10 mouse cellular contexts compared by ENCODE assay signal in genomic region chr2:10701459-10701858, GRCm38 (mm10).
DNase-seq lines count a peak whose midpoint lies in the region; ATAC-seq and TF ChIP-seq lines count a peak whose summit lies in the region.
"Had no signal": no experiment of that assay in that cellular context is flagged by ENCODE, and none has a peak within 500 bp of the region (broad histone marks: within the 10 kb centered on the region; RNA-seq: fewer than 3 reads in every experiment).

No protein-coding gene starts in this region.

- no peak overlapping the region for H3K9ac ChIP-seq in hindbrain, postnatal 0 days (replicated peaks; ENCODE audit: low read length)
- no peak overlapping the region for H3K9ac ChIP-seq in hindbrain, embryonic 14.5 days
- no peak overlapping the region for H3K9ac ChIP-seq in ES-Bruce4 (ENCODE audit: low read depth, poor library complexity, severe bottlenecking)
- H3K9ac ChIP-seq: embryonic facial prominence, embryonic 12.5 days; limb, embryonic 13.5 days had no signal

- peak; percentile 46; the same call in 1 of the 2 replicates for TF ChIP-seq EP300 in ES-Bruce4 (IDR thresholded peaks at IDR 0.05; ENCODE audit: insufficient read depth, low read depth, low read length)

- no peak overlapping the region for H3K4me2 ChIP-seq in hindbrain, postnatal 0 days (ENCODE audit: low read depth, low read length)
- H3K4me2 ChIP-seq in hindbrain, embryonic 14.5 days (replicated peaks) = no peak overlapping the region
- H3K4me2 ChIP-seq: embryonic facial prominence, embryonic 12.5 days; limb, embryonic 13.5 days had no signal

- no peaks in the 10 kb centered on the region for H3K4me1 ChIP-seq in hindbrain, postnatal 0 days (ENCODE audit: insufficient read depth, low read length)
- no peaks in the 10 kb centered on the region for H3K4me1 ChIP-seq in hindbrain, embryonic 14.5 days (replicated peaks; ENCODE audit: control insufficient read depth, insufficient read depth, low read length)
- no peaks in the 10 kb centered on the region for H3K4me1 ChIP-seq in ES-Bruce4 (ENCODE audit: control insufficient read depth, insufficient read depth, low read length)
- H3K4me1 ChIP-seq: embryonic facial prominence, embryonic 12.5 days; limb, embryonic 13.5 days had no signal

- H3K36me3 ChIP-seq in hindbrain, postnatal 0 days (ENCODE audit: insufficient read depth, low read length) = no peaks in the 10 kb centered on the region
- H3K36me3 ChIP-seq in hindbrain, embryonic 14.5 days (replicated peaks; ENCODE audit: control insufficient read depth, insufficient read depth) = no peaks in the 10 kb centered on the region
- no peaks in the 10 kb centered on the region for H3K36me3 ChIP-seq in ES-Bruce4 (ENCODE audit: control insufficient read depth, insufficient read depth, low read length, poor library complexity, severe bottlenecking)
- H3K36me3 ChIP-seq: embryonic facial prominence, embryonic 12.5 days; limb, embryonic 13.5 days had no signal

- H3K27me3 ChIP-seq in hindbrain, postnatal 0 days (ENCODE audit: insufficient read depth, low read length) = no peaks in the 10 kb centered on the region
- H3K27me3 ChIP-seq in hindbrain, embryonic 14.5 days (ENCODE audit: control insufficient read depth, insufficient read depth, low read length) = no peaks in the 10 kb centered on the region
- no peaks in the 10 kb centered on the region for H3K27me3 ChIP-seq in ES-Bruce4 (ENCODE audit: control insufficient read depth, insufficient read depth, low read length, poor library complexity, severe bottlenecking)
- H3K27me3 ChIP-seq: embryonic facial prominence, embryonic 12.5 days; limb, embryonic 13.5 days had no signal

- TF ChIP-seq CTCF in hindbrain, postnatal 0 days (IDR thresholded peaks at IDR 0.05; ENCODE audit: low read depth) = peak; percentile 52
- peak; percentile 83 for TF ChIP-seq CTCF in ES-Bruce4 (IDR thresholded peaks at IDR 0.05; ENCODE audit: low read depth, low read length)

- intact Hi-C loops in heart, postnatal 25 days (cut with DNase I) = no loop called here

- H3K4me3 ChIP-seq in hindbrain, postnatal 0 days (ENCODE audit: low read length) = no peak overlapping the region
- H3K4me3 ChIP-seq in hindbrain, embryonic 14.5 days (replicated peaks; ENCODE audit: low read length) = no peak overlapping the region
- no peak overlapping the region for H3K4me3 ChIP-seq in ES-Bruce4 (ENCODE audit: low read depth, low read length)
- H3K4me3 ChIP-seq: embryonic facial prominence, embryonic 12.5 days; limb, embryonic 13.5 days had no signal

- TF ChIP-seq POLR2A in ES-Bruce4 (IDR thresholded peaks at IDR 0.05; ENCODE audit: insufficient read depth, low read length) = no peak

- DNase-seq in hindbrain, postnatal 0 days (ENCODE audit: low spot score) = peak; percentile 10
- no peak for DNase-seq in hindbrain, embryonic 14.5 days (ENCODE audit: low spot score)
- DNase-seq in adrenal gland, postnatal 36 days = peak; percentile 47 to 55
- peak; percentile 10 to 24 for DNase-seq in left cerebral cortex, adult 18-20 months (ENCODE audit: low spot score in 2 of 2)
- no peak for DNase-seq in heart, postnatal 25 days (ENCODE audit: low spot score)
- no peak for DNase-seq in thymus, postnatal 0 days (ENCODE audit: low spot score)

- 57% methylated on average over 10 of the region's 10 CpGs for WGBS in hindbrain, postnatal 0 days
- 52% methylated on average over 10 of the region's 10 CpGs for WGBS in hindbrain, embryonic 14.5 days

- no peaks in the 10 kb centered on the region for H3K9me3 ChIP-seq in hindbrain, postnatal 0 days (ENCODE audit: low read length)
- H3K9me3 ChIP-seq in hindbrain, embryonic 14.5 days (ENCODE audit: control insufficient read depth, low read length) = no peaks in the 10 kb centered on the region
- H3K9me3 ChIP-seq in ES-Bruce4 (replicated peaks; ENCODE audit: control insufficient read depth, insufficient read depth, low read length, poor library complexity, severe bottlenecking) = peaks cover 3% of the 10 kb centered on the region; the same call in 1 of the 2 replicates
- H3K9me3 ChIP-seq: embryonic facial prominence, embryonic 12.5 days; limb, embryonic 13.5 days had no signal

- no peak overlapping the region for H3K27ac ChIP-seq in hindbrain, postnatal 0 days
- H3K27ac ChIP-seq in hindbrain, embryonic 14.5 days = no peak overlapping the region
- no peak overlapping the region for H3K27ac ChIP-seq in ES-Bruce4 (ENCODE audit: insufficient read depth, low read length)
- H3K27ac ChIP-seq: embryonic facial prominence, embryonic 12.5 days; limb, embryonic 13.5 days had no signal

- no peak for ATAC-seq in hindbrain, postnatal 0 days
- ATAC-seq in hindbrain, embryonic 14.5 days (ENCODE audit: low FRiP score) = no peak
- no peak for ATAC-seq in monocyte, adult 5-6 weeks (replicated peaks; ENCODE audit: insufficient number of reproducible peaks, low FRiP score, low TSS enrichment, poor library complexity, severe bottlenecking)

Comparison
In these comparisons a context has a peak if more than half of its experiments do, and no peak if none do; other contexts are left out.
1. DNase-seq: peak in hindbrain, postnatal 0 days (single experiment), adrenal gland, postnatal 36 days (2 of 2) and left cerebral cortex, adult 18-20 months (2 of 2); none in hindbrain, embryonic 14.5 days (single experiment), heart, postnatal 25 days (single experiment) and thymus, postnatal 0 days (single experiment).